Mouse (Mus musculus) kidney, adult 9 months (tissue): ENCODE data around the gene Slc6a15.

Experiments
- DNase-seq: peaks from one replicate; pipeline ENCODE4 v3.0.0; 2022

Gene Slc6a15

GRCm38 (mm10) chr10:103367371-103368295 is at the start of gene Slc6a15:
Slc6a15 (plus strand) TSS chr10:103367783.
- peak; percentile 33 for DNase-seq

GRCm38 (mm10) chr10:103321941-103322340 is 45.6 kb upstream of the Slc6a15 start:
- DNase-seq = no peak

- no peak for DNase-seq
These were observed 44.2 kb upstream of the Slc6a15 start for GRCm38 (mm10) chr10:103323386-103323785.

DNA sequence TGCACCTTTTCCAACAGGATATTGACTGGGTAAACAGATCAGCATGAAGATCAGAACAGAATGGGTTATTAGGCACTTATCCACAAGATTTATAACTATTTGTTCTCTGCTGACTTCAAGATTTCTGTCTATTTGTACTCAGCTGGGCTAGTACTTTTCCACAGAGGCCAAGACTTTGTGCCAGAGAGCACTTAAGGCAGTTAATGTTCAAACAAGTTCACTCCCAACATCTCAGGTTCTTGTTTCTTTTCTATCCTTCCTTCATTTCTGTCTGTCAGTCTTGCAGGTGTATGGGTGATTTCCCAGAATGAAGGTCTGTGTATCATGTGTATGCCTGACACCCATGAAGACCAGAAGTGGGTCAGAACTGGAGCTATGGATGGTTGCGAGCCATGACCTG is 33.3 kb upstream of the Slc6a15 start:
- peak; percentile 72 for DNase-seq

DNA sequence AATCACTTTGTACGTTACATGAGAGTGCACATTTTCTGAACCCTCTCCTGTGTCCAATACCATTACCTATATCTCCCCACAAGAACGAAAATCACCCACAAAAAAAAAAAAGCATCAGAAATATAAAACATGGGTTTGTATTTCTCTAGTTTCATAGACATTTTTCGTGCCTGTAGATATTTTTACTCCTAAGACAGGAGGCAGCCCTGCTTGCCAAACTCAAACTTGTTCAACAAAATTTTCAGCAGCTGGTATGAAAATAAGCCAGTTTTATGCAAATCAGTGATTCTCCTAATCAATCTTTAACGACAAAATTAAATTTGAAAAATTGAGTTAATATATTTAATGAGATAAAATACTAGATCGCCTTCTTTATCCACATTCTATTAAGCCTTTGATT is 27.7 kb upstream of the Slc6a15 start:
- no peak for DNase-seq

DNA sequence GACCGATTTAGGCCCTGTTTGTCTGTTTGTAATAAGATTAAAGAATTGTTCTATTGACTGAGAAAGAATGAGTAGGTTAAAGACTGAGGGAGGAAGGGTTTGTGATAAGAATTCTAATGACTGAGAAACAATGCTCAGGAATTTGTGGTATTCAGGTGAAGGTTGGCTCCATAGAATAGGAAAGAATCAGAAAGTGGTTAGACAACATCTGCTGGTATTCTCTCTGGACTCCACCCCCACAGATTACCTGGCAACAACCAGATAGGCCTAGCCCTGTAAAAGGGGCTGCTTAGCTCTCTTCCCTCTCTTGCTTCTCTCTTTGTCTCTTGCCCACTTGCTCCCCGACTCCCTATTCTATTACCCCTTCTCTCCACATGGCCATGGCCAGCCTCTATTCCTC is 20.8 kb upstream of the Slc6a15 start:
- DNase-seq = no peak

GRCm38 (mm10) chr10:103368296-103369080 is 905 bp downstream of the Slc6a15 start:
- DNase-seq = peak; percentile 64

- DNase-seq = peak; percentile 84
These were observed 1.5 kb downstream of the Slc6a15 start for GRCm38 (mm10) chr10:103369081-103369420.

- DNase-seq = peak; percentile 53
These were observed 34.6 kb downstream of the Slc6a15 start for GRCm38 (mm10) chr10:103402171-103402570.

GRCm38 (mm10) chr10:103427717-103428116 is 60.1 kb downstream of the Slc6a15 start:
- DNase-seq = no peak

DNA sequence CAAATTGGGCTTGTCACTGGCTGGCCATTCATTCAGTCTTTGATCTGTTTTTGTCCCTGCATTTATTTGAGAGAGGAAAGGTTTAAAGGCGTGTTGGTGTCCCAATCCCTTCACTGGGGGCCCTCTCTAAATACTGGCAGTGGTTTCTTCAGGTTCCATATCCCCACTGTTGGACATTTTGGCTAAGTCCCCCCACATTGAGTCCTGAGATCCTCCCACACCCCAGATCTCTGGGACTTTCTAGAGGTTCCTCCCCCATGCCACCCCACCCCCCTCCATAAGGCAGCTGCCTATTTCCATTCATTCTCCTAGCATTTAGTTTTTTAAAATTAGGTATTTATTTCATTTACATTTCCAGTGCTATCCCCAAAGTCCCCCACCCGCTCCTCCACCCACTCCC is 75.0 kb downstream of the Slc6a15 start:
- no peak for DNase-seq

DNA sequence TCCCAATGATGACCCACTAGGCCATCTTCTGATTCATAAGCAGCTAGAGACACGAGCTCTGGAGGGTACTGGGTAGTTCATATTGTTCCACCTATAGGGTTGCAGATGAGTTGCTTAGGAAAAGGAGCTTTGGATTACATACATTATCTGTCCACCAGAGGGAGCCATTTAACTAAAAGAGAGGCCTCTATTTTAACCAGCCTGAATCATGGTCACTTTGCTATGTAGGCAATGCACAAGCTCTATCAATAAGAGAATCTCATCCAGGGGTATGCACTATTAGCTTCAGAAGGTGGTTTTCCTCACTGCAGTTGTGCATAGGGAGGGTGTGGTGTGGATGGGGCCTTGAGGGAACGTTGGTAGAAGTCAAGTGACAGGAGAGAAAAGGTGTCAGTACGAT is 75.5 kb downstream of the Slc6a15 start:
- DNase-seq = peak; percentile 51

GRCm38 (mm10) chr10:103448340-103448739 is 80.8 kb downstream of the Slc6a15 start:
- no peak for DNase-seq

GRCm38 (mm10) chr10:103457896-103458295 is 90.3 kb downstream of the Slc6a15 start:
- no peak for DNase-seq
